Mouse (Mus musculus): Measurements from ENCODE around the gene Izumo4.

GRCm38 (mm10) chr10:80686617-80687016 is 15.4 kb upstream of the Izumo4 start:
- TF ChIP-seq CTCF (IDR thresholded peaks at IDR 0.05; ENCODE audit: extremely low read depth, insufficient read length, insufficient replicate concordance, low read depth, low read length) (no peak), POLR2A (IDR thresholded peaks at IDR 0.05; ENCODE audit: low read depth, low read length) (no peak)

Measured in small intestine, adult 2 months (tissue).